Mouse (Mus musculus) embryo, embryonic 9.5 days (tissue): Measurements from ENCODE around the gene Lce1d.
"Not testable (repeated sequence)": the region's sequence is repeated elsewhere in the genome, so short reads cannot be mapped to it uniquely, and the experiment has no call there.

Source experiments
- DNase-seq: peaks from one replicate; pipeline ENCODE4 v3.0.0-alpha.2; 2017; ENCODE audit errors: extremely low spot score

Lce1d gene

DNA sequence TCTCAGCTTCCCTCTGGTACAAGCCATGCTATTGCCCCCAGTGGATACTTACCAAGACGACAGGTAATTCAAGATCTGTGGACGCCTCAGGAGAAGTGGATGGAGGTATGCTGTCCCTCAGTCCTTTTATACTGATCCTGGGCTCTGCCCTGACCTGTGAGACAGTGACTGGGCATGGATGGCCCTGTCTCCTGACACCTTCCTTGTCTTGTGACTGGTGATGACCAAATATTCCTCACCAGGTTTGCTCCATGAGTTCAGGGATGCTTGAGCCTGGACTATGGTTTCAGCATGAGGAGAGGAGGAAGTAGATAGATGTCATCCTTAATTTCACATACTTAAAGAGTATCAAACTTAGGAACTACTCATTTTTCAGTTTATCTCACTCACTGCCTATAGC is at the start of gene Lce1d:
TSS of gene Lce1d (minus strand) at position 101 of the 400 bp plus-strand sequence.
- no peak for DNase-seq

DNA sequence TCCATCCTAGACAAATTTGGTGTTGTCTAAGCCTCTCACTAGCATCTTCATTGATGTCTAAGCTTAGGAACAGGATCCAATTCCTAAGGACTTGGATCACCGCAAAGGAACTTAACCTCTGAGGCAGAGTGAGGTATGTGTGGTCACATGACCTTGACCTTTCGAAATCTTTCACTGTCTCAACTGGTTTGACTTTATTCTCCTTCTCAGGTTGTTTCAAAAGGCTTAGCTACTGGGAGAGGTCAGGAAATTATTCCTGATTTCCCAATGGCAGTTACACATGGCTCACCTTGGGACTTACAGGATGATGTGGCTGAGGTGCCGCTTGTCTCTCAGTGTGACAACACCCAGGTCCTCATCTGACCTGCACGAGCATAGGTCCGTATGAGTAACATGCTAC is 35.6 kb upstream of the Lce1d start:
- no peak for DNase-seq

DNA sequence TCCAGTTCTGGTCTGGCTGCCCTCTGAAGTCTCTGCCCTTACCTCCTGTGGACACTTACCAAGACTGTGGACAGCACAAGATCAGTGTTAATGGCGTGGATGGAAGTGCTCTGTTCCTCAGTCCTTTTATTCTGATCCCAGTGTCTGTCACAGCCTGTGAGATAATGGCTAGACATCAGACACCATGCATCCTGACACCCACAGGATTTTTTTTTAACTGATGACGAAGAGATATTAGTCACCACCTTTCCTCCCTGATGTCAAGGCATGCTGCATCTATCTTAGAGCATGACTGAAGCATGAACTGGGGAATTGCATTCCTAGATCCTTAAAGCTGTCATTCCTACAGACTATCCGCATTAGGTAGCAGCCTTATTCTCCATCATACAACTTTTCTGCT is 33.2 kb upstream of the Lce1d start, which contains the start of gene Lce1f:
TSS of gene Lce1f (minus strand) at position 101 of the 400 bp plus-strand sequence.
- DNase-seq, result no peak

DNA sequence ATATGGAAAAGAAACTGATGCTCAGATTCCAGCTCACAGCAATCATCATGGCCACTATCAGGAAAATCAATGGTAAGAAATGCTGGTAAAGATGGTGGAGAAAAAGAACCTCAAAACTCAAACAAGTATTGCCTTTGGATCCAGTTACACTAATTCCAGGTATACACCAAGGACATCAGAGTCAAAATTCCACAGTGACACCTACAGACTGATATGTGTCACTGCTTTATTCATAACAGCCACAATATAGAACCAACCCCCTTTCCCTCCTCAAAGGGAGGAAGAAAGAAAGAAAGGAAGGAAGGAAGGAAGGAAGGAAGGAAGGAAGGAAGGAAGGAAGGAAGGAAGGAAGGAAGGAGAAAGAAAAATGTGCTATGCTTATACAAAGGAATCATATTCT is 28.1 kb upstream of the Lce1d start:
- no peak for DNase-seq

DNA sequence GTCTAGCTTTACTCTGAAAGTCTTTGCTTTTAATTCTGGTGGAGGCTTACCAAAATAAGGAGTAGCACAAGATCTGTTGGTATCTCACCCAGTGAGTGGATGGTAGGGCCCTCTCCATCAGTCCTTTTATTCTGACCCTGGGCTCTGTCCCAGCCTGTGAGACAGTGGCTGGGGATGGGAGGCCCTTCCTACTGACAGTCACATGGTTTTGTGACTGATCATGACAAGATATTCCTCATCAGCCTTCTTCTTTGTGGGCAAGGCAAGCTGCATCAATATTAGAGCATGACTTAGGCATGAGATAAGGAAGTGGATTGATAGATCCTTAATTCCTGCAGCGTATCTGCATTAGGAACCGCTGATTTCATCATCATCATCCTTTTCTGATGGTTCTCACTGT is 22.0 kb upstream of the Lce1d start, which contains the start of gene Lce1e:
TSS of gene Lce1e (minus strand) at position 101 of the 400 bp plus-strand sequence.
- no peak for DNase-seq

DNA sequence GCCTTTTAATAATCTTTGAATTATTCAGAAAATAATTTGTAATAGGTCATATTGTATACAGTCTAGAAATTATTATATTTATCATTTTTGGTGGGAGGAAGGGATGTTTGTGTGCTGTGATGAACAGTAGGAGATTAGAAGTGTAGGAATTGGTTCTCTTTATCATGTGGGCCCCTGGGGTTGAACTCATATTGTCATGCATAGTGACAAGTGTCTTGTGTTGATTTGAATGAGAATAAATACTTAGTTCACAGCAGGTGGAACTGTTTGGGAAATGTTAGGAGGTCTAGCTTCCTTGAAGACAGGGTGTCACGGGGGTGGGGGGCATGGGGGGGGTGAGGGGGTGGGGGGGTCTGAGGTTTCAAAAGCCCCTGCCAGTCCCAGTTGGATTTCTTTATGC is 7.6 kb upstream of the Lce1d start:
- no peak for DNase-seq

DNA sequence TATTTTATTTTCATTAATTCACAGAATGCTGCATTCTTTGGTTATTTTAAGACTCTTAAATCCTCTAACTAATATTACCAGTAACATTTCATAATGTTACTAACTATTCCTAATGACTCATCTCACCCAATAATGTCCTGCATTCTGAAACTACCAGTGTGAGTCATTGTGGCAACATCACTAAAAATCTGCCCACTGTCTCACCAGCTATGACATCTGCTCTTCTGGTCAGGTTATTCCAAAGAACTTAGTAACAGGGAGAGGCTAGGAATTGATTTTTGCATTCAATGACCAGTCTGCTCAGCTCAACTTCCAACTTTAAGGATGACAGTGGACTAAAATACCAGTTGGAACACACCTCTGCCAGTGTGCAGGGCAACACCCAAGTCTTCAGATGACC is 4.7 kb upstream of the Lce1d start:
- no peak for DNase-seq

DNA sequence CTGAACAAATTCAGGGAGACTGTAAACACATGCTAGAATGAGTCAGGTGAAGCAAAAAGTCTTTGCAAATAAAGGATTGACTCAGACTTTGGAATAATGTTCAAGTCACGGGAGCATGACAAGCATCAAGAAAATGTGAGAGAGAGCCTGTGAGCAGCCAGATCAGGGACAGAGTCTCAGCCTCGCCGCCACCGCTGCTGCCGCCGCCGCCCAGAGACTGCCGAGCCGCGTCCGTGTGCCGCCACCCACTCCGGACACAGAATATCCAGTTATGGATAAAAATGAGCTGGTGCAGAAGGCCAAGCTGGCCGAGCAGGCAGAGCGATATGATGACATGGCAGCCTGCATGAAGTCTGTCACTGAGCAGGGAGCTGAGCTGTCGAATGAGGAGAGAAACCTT is 2.1 kb upstream of the Lce1d start:
- DNase-seq, result not testable (repeated sequence)

DNA sequence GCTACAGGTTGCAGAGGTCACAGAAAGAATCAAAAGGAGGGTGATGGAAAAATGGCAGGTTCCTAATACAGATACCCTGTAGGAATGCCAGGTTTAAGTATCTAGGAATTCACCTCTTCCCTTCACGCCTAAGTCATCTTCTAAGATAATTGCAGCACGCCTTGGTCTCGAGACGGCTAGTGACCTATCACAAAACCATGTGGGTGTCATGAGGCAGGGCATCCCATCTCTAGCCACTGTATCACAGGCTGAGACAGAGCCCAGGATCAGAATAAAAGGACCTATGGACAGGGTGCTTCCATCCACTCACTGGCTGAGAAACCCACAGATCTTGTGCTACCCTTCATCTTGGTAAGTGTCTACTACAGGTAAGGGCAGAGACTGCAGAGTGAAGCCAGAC is 8.1 kb downstream of the Lce1d start, which contains the start of gene Lce1c:
TSS of gene Lce1c (plus strand) at position 301 of the 400 bp plus-strand sequence.
- no peak for DNase-seq

DNA sequence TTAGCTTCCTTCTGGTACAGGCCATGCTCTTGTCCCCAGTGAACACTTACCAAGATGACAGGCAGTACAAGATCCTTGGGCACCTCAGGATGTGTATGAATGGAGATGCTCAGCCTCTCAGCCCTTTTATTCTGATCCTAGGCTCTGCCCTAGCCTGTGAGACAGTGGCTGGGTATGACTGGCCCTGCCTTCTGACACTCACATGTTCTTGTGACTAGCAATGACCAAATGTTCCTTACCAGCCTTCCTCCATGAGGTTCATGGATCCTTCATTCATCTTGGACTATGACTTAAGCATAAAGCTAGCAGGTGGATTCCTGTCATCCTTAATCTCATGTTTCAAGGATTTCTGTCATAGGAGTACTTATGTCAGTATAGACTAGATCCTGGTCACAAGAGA is 16.8 kb downstream of the Lce1d start, which contains the start of gene Lce1a2:
TSS of gene Lce1a2 (minus strand) at position 101 of the 400 bp plus-strand sequence.
- DNase-seq, result no peak

DNA sequence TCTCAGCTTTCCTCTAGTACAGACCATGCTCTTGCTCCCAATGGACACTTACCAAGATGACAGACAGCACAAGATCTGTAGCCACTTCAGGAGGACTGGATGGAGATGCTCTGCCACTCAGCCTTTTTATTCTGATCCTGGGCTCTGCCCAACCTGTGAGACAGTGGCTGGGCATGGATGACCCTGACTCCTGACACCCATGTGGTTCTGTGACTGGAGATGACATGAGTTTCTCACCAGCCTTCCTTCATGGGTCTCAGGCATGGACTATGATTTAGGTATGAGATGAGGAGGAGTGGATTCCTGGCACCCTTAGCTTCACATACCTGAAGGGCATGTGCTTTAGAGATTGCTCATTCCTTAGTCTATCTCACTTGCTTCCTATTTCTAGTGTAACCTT is 30.2 kb downstream of the Lce1d start, which contains the start of gene Lce1b:
TSS of gene Lce1b (minus strand) at position 101 of the 400 bp plus-strand sequence.
- no peak for DNase-seq

DNA sequence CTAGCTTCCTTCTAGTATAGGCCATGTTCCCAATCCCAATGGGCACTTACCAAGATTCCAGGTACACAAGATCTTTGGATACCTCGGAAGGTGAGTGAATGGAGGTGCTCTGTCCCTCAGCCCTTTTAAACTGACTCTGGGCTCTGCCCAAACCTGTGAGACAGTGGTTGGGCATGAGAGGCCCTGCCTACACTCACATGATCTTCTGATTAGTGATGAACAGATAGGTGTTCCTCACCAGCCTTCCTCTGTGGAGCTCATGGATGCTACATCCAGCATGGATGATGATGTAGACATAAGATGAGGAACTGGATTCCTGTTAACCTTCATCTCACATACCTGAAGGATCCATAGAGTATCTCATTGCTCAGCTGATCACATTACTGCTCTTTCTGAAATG is 38.8 kb downstream of the Lce1d start, which contains the start of gene Lce1a1:
TSS of gene Lce1a1 (minus strand) at position 101 of the 400 bp plus-strand sequence.
- no peak for DNase-seq

DNA sequence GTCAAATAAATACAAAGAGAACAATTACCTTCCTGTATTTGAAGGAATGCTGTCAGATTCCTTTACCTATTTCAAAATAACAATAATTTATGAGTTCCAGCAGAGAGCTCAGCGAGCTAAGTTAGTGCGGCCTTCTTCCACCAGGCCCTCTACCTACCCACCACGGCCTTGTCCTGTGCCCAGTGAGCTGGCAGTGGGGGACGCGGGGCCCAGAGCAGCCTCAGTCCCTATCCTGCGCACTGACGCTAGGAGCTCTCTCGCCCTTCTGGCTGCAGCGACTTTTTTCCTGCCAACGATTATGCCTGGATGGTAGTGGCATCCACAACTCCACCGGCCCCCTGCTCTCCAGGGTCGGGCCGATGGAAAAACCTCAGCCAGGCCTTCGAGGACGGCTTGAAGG is 47.2 kb downstream of the Lce1d start:
- no peak for DNase-seq

DNA sequence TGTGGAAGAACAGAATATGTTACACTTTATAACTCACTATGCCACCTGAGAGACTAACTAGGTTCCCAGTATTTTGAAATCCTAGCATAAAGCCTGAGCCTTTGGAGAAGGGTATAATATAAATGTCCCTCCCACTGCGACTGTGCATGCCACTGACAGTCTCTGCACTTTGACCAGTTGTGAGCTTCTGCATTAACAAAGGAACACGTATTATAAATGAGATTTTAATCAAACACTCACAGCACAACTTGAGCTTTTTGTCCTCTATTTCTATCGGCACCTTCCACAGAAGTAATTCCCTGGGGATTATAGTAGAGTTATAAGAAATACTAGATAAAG is 48.4 kb downstream of the Lce1d start:
- no peak for DNase-seq

DNA sequence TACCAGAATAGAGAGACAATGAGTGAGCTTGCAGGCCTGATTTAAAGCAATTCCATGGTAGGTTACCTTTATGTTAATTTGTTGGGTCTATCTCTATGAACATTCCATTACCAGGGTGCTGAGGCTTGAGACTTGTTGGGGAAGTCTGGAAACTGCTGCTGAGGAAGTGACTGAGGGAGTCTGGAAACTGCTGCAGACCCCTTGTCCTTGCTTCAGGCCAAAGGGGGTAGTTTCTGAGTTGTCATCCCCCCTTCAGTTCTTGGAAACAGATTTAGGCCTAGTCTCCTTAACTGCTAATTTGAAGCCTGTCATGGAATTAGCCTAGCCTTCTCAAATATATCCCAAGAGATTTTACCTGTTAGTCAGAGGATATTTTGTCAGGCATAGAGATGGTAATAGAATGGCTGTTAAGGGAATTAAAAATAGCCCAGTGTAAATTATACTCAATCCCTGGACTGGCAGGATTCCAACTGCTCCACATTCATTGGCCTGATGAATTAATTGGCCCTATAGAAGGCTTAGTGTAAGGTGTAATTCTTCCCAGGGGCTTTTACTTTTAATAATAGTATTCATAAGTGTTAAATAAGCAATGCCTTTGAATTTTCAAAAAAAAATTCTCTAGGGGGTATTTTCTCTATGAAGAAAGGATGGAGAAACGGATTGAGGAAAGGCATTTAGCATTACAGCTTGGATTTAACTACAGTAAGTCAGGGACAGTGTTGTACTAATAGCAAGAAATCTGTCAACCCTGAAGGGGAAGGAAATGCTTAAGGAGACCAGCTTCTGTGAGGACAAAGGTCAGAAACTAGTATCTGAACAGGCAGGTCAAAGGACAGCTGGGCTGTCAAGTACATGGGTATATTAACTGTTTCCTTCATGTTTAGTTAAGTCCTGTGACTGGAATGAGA is 49.0 kb downstream of the Lce1d start:
- DNase-seq, result no peak
